Mouse (Mus musculus): ENCODE measurements around the gene Cmtm5.

- TF ChIP-seq CTCF (IDR thresholded peaks at IDR 0.05; ENCODE audit: low read depth, low read length) (no peak), POLR2A (IDR thresholded peaks at IDR 0.05; ENCODE audit: insufficient read depth, low read length) (no peak)
These were observed 22.4 kb downstream of the Cmtm5 start for GRCm38 (mm10) chr14:54958503-54958902.
